Mouse (Mus musculus): ENCODE results near the gene Pdlim4.

Gene Pdlim4

DNA sequence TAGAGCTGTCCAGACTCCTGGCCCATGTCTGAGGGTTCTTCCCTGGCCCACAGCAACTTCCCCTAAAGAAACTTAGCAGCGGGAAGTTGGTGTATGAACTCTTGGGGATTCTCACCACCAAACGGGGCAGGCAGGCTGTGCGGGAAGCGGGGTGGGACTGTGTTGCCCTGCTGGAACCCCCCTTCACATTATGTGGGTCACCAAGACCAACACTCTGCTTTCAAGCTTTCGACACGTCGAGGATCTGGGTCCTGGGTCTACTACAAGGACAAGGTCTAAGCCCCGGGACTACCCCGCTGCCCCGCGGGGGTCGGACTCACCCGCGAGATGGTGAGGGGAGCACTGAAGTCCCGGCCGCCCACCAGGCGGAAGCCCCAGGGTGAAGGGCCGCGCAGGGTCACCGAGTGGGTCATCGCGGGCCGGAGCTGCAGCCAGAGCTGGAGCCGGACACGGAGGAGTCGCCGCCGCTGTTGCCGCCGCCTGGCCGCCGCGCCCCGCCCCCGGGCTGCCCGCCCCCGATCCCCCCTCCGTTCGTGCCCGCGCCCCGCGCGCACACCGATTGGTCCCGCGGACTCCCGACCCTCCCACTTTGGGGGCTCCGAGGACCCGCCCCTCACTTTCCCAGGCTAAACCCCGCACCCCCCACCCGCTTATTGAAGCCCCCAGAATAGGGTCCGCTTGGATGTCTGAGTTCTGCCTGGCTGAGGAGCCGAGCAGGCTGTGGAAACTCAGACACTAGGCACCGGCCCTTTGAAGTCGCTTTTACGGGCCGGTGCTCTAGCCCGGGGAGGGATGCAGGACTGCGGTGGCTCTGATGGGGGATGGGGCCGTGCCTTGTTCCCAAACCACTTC lies at the start of gene Pdlim4:
Gene Pdlim4, minus strand, starts transcription at position 495 of the 852 bp plus-strand sequence.
- DNase-seq (ENCODE audit: extremely low read depth, low read depth), result no peak

DNA sequence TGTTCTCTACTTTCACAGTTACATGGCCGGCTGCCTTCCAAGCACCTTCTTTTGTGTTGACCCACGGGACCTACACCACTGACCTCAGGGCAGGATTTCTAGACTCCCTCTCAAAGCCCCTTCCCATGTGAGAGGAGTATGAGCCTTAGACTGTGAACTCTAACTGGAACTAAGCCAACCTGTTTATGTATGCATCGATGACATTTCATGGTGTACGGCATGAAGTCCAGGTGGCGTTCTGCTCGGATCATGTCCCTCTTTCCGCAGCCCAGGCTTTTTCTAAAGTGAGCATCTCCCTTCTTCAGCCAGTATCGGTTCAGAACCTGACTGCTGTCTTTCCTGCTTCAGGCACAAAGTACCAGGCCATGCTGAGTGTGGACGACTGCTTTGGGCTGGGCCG lies 48.3 kb upstream of the Pdlim4 start:
- DNase-seq (ENCODE audit: extremely low read depth, low read depth), result no peak

DNA sequence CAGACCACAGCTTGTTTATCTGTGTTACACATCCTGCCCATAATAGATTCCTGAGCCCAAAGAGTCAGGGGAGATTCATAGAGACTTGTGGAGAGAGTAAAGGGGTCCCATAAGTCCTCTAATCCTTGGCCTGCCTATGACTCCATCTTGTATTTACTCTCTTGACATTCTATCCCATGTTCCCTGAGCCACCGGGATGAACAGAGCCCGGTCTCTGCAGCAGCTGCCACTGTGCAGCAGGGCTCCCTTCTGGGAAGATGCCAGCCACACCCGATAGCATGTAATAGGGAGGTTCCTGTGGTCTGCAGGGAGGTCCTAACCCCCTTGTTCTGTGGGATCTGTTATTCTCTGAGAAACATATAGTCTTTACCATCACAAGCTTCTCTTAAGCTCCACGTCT lies 47.6 kb upstream of the Pdlim4 start:
- no peak for DNase-seq (ENCODE audit: extremely low read depth, low read depth)

DNA sequence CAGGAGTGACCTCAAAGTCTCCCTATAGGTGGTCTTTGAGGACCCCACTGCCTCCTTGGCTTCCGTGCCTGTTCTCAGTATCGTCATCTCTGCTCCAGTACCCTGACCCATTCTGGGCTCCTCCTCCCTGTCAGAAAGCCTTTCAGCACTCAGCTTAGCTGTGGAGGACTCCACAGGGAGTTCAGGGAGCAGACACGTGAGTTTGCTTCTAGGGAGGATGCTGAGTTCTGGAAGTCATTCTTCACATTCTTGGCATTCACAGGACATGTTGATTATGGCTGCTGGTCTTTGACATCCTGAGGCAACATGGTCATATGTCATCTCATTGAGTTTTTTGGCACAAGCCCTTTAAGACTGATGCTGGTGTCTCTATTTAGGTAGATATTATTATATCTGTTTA lies 47.1 kb upstream of the Pdlim4 start:
- no peak for DNase-seq (ENCODE audit: extremely low read depth, low read depth)

DNA sequence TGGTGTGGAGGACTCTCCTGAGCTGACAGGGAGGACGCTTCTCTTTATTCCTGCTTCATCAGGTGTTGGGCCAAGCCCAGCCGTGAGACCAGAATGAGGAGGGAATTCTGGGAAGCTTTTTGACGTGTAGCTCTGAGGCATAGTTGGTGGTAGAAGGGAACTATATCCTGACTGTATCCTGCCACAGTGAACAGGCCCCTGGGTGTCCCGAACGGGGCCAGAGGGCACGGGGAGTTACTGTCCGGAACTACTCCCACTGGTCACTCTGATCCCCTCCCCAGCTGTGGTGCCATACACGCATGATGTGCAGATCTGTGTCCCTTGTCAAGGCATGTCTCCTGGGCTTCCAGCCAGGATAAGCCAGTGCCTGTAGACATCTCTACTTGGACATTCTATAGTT lies 46.5 kb upstream of the Pdlim4 start:
- DNase-seq (ENCODE audit: extremely low read depth, low read depth), result no peak

DNA sequence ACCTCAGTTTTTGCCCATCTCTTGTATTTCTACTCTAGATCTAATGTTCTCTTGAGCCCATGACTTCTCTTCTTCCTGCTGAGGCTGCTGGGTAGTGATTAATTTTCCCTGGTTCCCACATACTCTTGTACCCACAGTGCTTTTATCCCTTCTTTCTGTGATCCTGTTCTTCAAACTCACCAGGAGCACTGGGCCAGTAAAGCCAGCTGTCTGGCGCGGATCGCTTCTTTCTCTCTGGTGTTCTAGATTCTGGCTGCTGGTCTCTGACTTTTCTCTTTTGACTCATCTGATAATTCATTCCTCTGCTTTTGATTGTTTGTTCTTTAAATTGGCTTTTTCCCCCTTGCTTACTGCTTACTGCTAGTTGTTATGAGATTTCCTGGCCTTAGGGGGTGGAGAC lies 45.9 kb upstream of the Pdlim4 start:
- no peak for DNase-seq (ENCODE audit: extremely low read depth, low read depth)

DNA sequence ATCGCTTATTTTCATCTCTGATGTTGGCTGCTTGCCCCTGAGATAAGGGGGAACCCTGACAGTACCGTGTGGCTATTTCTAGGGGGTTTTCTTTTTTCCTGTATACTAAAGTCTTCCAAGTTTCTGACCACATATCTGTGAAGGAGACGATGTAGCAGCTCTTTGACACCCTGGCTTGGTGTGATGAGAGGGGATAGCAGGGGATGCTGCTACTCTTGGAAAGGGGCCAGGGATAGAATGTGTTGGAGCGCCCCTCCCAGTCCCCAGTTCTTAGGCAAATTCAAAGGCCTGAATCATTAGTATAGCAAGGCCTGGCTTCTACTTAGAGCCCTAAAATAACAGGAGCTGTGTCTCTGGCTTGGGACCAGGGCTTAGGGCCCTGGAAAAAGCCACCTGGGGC lies 44.5 kb upstream of the Pdlim4 start:
- no peak for DNase-seq (ENCODE audit: extremely low read depth, low read depth)

DNA sequence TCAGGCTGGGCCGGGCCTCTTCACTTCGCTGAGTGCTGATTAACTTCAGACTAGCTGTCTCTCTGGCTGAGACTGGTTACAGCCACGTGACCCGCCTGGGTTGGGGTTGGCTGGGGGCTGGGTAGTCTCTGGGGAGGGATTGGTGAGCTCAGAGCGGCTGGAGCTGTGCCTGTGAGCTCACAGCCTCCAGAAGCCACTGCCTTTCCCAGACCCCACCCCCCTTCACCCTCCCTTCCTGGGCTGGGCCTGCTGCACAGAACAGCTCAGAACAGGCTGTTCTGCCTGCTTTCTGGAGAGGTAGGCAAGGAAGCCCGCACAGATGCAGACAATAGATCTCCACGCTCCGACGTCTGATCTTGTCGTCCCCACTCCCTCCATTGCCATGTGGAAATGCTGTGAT lies 44.1 kb upstream of the Pdlim4 start:
- DNase-seq (ENCODE audit: extremely low read depth, low read depth), result no peak

DNA sequence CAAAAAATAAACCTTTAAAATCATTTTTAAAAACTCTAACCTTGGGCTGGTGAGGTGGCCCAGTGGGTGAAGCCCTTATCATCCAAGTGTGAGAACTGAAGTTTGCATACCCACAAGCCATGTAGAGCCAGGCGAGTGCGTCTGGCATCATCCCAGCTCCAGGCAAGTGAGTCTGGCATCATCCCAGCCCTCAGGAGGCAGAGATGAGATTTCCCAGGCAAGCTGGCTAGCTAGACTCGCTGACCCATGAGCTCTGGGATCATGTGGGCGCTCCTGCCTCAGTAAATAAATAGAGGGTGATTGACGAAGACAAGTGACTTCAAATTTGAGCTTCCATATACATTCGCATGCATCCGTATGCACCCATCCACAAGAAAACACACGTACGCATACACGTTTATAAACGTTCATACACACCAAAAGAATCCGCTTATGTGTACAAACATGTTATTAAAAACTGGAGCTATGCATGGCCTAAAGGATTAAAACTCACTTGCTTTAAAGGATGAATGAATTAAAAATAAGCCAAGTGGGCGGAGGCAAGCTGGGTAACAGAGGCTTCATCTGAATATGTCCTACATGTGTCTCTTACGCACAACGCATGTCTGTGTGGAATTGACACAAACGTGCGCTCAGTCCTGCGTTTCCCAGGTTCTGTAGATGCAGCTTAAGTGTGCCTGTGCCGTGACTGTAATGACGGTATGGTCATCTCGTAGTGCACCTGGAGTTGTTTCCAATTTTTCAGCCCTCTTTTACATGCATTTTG lies 43.3 kb upstream of the Pdlim4 start:
- no peak for DNase-seq (ENCODE audit: extremely low read depth, low read depth)

DNA sequence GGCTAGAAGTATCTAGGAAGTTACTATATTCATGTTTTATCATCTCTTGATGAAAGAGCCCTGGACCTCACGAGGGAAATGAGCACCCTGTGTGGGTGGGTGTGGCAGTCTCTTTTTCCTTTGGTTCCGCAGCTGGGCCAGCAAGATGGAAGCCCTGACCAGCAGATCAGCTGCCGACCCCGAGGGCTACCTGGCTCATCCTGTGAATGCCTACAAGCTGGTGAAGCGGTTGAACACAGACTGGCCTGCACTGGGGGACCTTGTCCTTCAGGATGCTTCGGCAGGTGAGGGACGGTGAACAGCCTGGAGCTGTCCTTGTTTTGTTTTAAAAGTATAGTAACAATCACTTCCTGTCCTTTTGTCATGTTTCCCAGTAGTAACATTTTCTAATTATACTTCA lies 42.5 kb upstream of the Pdlim4 start:
- DNase-seq (ENCODE audit: extremely low read depth, low read depth), result no peak

DNA sequence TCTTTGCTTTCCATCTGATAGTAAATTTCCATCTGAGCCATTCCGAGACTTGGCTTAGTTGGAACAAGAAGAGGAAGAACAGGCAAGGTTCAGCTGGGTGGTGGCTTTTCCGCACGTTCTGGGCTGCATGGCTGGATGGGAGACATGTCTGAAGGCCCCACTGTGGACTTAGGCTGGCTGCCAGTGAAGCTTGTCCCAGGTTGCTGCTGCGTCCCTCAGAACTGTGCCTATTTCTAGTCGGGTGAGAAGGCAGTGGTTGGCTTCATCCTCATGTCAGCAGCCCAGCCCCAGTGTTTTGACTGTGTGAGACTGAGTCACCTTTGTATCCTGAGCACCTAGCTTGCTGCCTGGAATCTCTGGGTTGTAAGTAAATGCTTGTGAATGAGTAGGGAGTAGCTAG lies 40.1 kb upstream of the Pdlim4 start:
- no peak for DNase-seq (ENCODE audit: extremely low read depth, low read depth)

DNA sequence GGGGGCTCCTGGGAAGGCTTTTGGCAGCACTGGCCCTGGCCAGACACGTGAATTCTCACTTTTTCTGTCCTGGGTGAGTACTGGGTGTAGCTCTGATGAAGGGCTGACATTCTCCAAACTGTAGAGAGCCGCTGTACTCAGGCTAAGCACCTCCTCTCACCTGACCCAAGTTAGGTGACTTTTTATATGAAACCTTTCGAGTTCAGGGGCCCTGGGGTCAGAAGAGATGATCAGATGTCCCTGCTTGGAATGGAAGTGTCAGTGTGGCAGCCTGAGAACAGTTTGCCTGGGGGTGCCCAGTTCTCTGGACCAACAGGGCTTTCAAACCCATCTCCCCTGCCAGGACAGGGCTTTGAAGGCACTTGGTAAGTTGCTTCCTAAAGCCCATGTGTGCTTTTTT lies 39.3 kb upstream of the Pdlim4 start:
- no peak for DNase-seq (ENCODE audit: extremely low read depth, low read depth)

DNA sequence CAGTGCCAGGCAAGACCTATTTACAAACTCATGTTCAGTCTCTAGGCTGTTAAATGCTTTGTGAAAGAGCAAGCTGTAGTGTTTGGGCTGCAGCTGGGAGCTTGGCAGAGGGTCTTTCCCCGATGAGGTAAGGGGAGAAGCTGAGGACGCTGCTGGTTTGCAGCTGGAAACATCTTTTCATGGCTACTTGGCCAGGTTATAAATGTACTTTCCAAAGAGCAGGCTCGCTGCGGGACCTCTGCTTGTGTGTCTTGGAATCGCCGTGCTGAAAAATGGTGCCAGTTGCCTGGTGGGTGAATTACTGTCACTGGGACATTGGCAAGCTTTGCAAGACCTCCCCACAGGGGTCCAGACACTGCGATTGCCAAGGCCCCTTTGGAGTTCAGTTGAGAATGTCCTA lies 38.4 kb upstream of the Pdlim4 start:
- no peak for DNase-seq (ENCODE audit: extremely low read depth, low read depth)

DNA sequence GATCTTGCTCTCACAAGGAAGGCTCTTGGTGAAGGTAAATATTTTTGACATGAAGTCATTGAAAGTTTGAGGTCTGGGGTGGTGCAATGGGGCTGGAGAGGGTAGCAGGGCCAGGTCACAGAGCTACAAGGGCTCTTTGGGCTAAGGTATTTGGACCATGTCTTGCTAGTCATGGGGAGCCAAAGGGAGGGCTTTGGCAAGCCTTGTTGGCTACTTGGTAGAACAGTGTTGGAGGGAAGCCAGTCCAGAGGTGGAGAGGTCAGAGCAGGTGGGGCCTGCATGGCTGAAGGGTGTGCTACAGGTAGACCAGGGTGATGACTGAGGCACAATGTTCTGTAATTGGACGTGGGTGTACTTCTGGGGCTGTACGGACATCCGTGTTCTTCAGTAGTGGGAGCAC lies 37.9 kb upstream of the Pdlim4 start:
- DNase-seq (ENCODE audit: extremely low read depth, low read depth), result no peak

DNA sequence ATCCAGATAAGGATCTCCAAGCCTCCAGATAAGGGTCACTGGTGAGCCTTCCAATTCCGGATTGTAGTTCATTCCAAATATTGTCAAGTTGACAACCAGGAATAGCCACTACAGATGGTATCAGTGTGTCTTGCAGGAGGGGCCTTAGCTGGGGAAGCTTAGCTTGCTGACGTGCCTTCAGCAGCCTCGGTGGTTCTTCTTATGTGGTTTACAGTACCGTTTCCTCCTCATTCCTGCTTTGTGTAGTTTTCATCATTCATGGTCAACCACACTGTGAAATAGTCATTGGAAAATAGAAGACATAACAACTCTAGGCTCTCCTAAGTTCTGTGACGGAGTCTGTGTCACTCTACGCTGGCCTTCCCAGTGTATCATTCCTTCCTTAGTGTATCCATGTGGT lies 36.2 kb upstream of the Pdlim4 start:
- DNase-seq (ENCODE audit: extremely low read depth, low read depth), result no peak

DNA sequence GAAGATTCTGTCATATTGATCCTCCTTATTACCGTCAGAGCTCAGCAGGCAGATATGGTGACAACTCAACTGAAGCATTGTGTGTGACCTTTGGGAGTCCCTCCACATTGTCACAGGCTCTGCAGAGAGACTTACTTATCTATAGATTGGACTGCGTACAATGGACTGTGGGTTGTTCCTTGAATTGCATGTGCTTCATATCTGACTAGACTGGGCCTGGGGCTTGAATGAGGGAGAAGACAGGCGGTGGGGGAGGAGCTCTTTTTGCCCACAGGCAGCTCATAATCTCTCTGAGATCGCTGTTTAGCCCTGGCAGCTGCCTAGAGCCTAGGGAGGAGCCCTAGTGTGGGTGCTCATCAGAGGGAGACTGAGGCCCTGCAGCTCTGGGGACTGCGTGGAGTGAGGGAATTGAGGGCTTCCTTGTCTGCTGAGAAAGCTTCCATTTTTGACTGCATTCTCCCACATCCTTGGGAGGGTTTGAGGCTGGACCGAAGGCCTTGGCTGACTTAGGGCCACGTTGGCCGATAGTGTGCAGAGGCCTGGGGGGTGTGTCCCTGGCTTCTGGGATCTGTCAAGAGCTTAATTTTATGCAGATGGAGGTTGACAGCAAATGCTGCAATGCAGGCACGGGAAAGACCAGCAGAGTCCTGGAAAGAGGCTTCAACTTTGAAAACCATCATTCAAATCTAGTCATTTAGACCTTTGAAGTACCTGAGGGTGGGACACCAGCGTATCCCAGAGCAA lies 34.1 kb upstream of the Pdlim4 start:
- DNase-seq (ENCODE audit: extremely low read depth, low read depth), result no peak

DNA sequence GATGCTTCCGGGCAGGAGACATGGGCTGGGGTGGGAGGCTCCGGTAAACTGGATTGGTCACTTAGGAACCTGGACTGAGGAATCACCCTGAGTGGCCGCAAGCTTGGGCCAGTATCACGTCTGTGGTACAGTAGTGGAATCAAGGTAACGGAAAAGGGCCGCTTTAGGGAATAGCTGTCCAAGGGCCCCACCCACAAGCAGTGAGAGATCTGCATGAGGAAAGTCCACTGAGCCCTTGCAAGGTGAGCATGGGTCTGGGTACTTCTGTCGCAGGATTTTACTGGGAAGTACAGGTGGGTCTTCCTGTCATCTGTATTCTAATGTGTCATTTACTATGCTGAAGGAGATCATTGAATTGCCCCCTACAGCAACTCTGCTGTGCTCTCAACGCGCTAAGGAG lies 32.9 kb upstream of the Pdlim4 start:
- DNase-seq (ENCODE audit: extremely low read depth, low read depth), result no peak

DNA sequence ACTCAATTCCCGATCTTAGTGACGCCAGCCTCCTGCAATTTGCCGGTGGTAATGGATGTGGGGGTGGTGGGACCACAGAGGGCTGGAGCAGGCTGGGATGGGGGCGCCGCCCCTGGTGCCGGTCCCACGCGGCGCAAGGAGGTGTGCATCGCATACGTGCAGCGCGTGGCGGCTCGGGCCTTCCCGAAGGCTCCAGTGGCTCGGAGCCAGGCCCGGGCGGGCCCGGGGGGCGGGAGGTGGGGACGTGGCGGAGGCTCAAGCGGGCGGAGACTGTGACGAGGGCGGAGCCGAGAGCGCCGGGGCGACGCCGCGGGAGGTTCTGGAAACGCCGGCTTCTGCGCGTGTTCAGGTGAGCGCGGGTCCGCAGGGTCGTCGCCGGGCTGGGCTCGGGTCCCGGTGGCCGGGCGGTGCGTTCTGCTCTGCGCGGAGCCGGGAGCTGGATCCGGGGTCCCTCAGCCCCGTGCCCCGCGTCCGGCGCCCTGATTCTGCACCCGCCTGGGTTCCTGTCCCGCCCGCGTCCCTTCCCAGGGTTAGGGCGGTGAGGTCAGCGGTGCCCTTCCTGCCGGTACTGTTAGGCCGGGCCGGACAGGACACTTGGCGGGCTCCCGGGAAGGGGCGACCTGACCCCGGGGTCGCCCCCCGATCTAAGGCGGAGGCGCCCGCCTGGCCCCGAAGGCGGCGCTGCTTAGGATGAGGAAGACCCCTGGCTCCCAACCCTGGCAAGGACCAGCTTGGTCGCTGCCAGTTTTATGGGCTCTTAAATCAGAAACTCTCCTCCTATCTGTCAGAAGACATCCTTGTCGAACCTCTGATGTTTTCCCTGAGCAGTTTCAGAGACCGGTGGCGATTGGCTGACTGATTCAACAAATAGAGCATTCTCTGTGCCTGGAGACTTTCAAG lies 32.1 kb upstream of the Pdlim4 start:
- DNase-seq (ENCODE audit: extremely low read depth, low read depth), result no peak

DNA sequence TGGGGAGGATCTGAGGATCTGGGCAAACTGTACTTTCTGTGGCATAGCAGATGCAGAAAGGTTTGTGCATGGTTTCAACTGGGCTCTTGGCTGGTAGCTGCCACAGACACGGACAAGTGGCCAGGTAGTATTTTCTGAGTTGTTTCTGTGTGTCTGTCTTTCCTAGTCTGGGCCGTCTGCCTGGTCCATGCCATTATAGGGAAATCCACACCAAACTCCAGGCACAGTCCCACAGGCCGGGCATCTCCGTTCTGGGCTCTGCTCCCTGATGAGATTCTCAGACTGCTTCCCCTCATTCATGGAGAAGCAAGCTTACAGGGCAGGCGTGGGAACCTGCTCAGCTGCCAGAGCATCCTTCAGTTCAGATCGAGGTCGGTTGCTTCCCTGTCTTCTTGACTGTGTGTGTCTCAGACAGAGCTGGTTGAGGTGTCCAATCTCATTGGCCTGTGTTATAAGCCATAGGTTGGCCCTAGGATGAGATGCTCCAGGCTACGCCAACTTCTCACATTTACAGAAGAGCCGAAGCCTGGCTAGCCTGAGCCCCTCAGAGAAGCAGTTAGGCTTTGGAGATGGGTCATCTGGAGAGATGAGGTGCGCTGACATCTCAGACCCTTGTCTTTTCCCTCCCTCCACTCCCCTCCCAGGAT lies 31.4 kb upstream of the Pdlim4 start, which contains the start of gene P4ha2:
Gene P4ha2, plus strand, starts transcription at position 51 of the 647 bp plus-strand sequence.
- DNase-seq (ENCODE audit: extremely low read depth, low read depth), result no peak

DNA sequence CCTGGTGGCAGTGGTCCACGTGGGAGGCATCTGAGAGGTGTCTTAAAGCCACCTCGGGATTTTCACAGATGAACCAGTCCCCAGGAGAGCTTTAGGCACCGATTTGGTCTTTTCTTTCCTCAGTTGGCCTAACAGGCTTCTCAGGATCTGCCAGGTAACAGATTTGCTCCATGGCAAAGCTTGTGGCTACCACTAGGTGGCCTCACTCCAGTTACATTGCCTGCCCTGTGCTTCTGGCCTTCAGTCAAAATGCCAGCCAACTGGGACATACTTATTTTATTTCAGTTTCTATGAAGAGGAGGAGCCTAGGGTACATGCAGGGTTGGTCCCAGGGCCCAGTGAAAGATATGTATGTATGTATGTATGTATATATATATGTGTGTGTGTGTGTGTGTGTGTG lies 24.2 kb upstream of the Pdlim4 start:
- no peak for DNase-seq (ENCODE audit: extremely low read depth, low read depth)

DNA sequence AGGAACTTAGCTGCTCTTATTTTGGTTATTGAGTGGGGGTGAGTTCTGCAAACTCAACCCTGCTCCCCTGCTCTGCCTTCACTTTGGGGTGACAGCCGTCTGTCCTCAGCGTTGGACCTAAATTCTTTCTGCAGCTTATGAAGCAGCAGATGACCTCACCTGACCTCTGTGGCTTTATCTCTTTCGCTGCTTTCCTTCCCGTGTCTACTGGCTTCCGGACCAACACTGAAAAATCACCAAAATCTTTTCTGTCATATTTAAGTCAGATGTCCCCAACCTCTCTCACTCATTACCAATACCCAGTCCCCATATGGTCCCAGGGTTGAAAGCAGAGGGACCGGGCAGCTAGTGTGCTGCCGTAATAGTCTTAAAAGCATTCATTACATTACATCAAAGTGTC lies 23.4 kb upstream of the Pdlim4 start:
- DNase-seq (ENCODE audit: extremely low read depth, low read depth), result no peak
